Mouse (Mus musculus) lung, postnatal 0 days (tissue): ENCODE measurements at regions not wholly inside any gene's neighbourhood (a gene's known extent, or its start where the extent isn't known, plus 50 kb on each side); places are given as distances from the start of the nearest gene placed in this dataset.

Experiments
- CTCF ChIP-seq: IDR thresholded peaks from 2 replicates; pipeline ENCODE4 v1.5.1; 2016; ENCODE audit warnings: antibody characterized with exemption, mild to moderate bottlenecking
- EP300 ChIP-seq: IDR thresholded peaks from 2 replicates; pipeline ENCODE4 v1.6.1; 2016; ENCODE audit warnings: antibody characterized with exemption, mild to moderate bottlenecking, control low read depth

- TF ChIP-seq CTCF (no peak), EP300 (no peak)
Observed at GRCm38 (mm10) chr10:98720256-98721005, 193.8 kb upstream of the Atp2b1 start.
